Mouse (Mus musculus) thymus, adult 2 months (tissue): ENCODE results near the gene Slain2.

ENCODE experiments used
- CTCF ChIP-seq: fragments of 200-500 bp; IDR thresholded peaks from 2 replicates; pipeline ENCODE4 v1.5.1; 2012; ENCODE audit warnings: mild to moderate bottlenecking, control low read depth, low read length, moderate library complexity, borderline replicate concordance; ENCODE audit not compliant: control insufficient read depth, poor library complexity, insufficient read depth; ENCODE audit errors: extremely low read depth
- POLR2A ChIP-seq: fragments of 200-500 bp; IDR thresholded peaks from 2 replicates; pipeline ENCODE4 v1.6.1; 2012; ENCODE audit warnings: mild to moderate bottlenecking, low read length, control low read depth, moderate library complexity; ENCODE audit not compliant: control insufficient read depth, poor library complexity, insufficient read depth; ENCODE audit errors: extremely low read depth

DNA sequence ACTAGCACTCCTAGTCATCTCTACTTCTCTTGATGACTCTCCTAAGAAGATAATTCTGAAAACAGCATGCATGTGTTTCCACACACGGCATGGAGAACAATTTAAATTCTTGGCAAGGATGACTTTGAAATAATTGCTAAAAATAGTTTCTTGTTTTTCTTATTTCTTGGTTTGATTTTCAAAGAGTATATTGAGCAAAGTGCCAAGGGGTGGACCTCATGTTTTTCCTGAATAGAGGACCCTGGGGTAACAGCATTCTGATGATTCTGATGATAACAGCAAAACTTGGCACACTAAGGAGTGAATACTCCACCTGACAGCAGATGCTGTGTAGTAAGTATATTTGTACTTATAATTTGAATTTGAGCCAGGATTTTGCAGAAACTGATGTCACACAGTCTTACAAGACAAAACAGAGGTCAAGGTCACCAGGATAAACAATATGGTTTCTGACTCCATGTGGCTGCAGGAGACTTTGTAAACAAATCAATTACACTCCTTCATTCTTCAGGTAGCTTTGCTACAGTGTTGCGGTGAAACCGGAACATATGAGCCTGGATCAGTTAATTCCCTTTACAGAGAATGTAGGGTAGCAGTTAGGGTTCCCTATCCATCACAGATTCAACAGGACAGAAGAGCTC is 11.1 kb upstream of the Slain2 start:
- TF ChIP-seq CTCF (no peak), POLR2A (no peak)
